Mouse (Mus musculus) lung, postnatal 0 days (tissue): ENCODE results near the gene Trak1.

Source experiments
- CTCF ChIP-seq: IDR thresholded peaks from 2 replicates; pipeline ENCODE4 v1.5.1; 2016; ENCODE audit warnings: antibody characterized with exemption, mild to moderate bottlenecking
- EP300 ChIP-seq: IDR thresholded peaks from 2 replicates; pipeline ENCODE4 v1.6.1; 2016; ENCODE audit warnings: antibody characterized with exemption, mild to moderate bottlenecking, control low read depth

DNA sequence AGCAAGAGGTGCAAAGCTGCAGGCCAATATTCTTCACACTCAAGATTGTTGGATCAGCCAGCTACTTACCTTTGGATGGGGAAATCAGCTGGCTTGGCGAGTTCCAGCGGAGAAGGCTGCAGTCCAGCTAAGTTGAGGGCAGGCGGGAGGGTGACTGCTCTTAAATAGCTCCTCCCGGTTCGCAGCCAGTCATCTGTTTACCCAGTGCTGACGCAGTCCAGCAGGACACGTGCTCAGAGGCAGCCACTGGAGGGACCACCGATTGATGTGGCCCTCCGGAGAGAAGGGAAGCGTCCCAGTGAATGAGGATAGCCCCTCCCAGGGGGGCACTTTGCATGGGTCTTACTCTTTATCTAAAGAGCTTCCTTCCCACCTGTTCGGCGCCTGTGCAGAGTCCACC, 198.2 kb downstream of the Trak1 start, which contains the start of gene Cck:
- TF ChIP-seq CTCF (no peak), EP300 (no peak)
